Mouse (Mus musculus) E14TG2a.4 (cell line): ENCODE results near the gene D2hgdh.

Source experiments
- CTCF ChIP-seq: conservative IDR thresholded peaks from 2 replicates; pipeline ENCODE4 v1.5.1; 2014; ENCODE audit warnings: low read length
- NANOG ChIP-seq: IDR thresholded peaks from 2 replicates; pipeline ENCODE4 v1.6.1; 2014; ENCODE audit warnings: borderline replicate concordance, low read length, mixed read lengths
- POU5F1 ChIP-seq: IDR thresholded peaks from 2 replicates; pipeline ENCODE4 v1.6.1; 2014; ENCODE audit warnings: low read length, borderline replicate concordance

DNA sequence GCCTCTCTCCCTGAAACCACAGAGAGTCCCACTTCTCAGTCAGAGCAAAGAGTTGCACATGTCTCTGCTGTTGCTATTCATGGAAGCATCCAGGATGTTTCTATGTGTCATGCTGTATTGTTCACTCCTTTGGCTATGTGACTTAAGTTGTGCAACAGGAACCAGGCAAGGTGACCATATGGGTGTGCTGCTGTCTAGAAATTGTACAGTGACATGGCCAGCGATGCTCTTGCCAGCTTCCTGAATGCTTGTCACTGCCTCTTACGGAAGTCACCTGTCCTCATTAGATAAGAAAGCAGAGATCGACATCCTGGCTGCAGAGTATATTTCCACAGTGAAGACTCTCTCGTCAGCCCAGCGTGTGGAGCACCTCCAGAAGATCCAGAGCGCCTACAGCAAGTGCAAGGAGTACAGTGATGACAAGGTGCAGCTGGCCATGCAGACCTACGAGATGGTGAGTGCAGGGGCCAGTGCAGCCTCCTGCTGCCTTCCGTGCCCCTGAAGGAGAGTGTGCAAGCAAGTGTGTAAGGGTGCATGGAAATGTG lies 13.1 kb upstream of the D2hgdh start:
- no peak for TF ChIP-seq CTCF
- no peak for TF ChIP-seq POU5F1
- TF ChIP-seq NANOG: no peak
